Mouse (Mus musculus) lung, adult 2 months (tissue): Measurements from ENCODE around the gene Ctso. TPM values are rescaled to one million over a fixed set of nuclear protein-coding genes. Genes with fewer than 3 reads are reported as not detected.
A peak's percentile ranks its signal among the peaks of the same experiment; 100 is the strongest.

Source experiments
- DNase-seq: peaks from one replicate; pipeline ENCODE4 v3.0.0; 2022
- H3K4me1 ChIP-seq: fragments of 200-500 bp; 2 replicates; pipeline ENCODE4 v1.6.1; 2011; ENCODE audit warnings: low read length; ENCODE audit not compliant: control insufficient read depth, insufficient read depth
- H3K4me3 ChIP-seq: fragments of 200-500 bp; replicated peaks from 2 replicates; pipeline ENCODE3; 2011; ENCODE audit warnings: low read depth, mild to moderate bottlenecking, control low read depth, low read length; ENCODE audit errors: extremely low read depth
- CTCF ChIP-seq: fragments of 200-500 bp; IDR thresholded peaks from 2 replicates; pipeline ENCODE4 v1.5.1; 2011; ENCODE audit warnings: mild to moderate bottlenecking, low read length, control low read depth; ENCODE audit not compliant: insufficient read depth
- POLR2A ChIP-seq: fragments of 200-500 bp; IDR thresholded peaks from 2 replicates; pipeline ENCODE4 v1.6.1; 2011; ENCODE audit warnings: low read depth, mild to moderate bottlenecking, control low read depth, low read length, borderline replicate concordance; ENCODE audit errors: extremely low read depth
- WGBS: fragments of 180-500 bp; shearing (Covaris S2); methylation state at CpG from one replicate; pipeline ENCODE4 v1.1.7; 2018; 5-methylcytosine and 5-hydroxymethylcytosine counted together
- polyA plus RNA-seq: library from polyadenylated mRNA; depleted of rRNA; stranded (reverse); fragments of >200 nt; gene quantifications from 2 replicates; pipeline ENCODE4 v1.2.3, GENCODE M21; 2012; rRNA removed

The Ctso gene
- polyA plus RNA-seq, 1 experiment = 16.7 TPM

- no peak for DNase-seq
- H3K4me3 ChIP-seq = no peak overlapping the region
- 80% methylated on average over 2 of the region's 2 CpGs for WGBS
- TF ChIP-seq CTCF = no peak
- TF ChIP-seq POLR2A = no peak
- H3K4me1 ChIP-seq = peaks cover 4% of the 10 kb centered on the region; the same call in 1 of the 2 replicates
These were observed 53.7 kb downstream of the Ctso start for GRCm38 (mm10) chr3:81986103-81986502.

- TF ChIP-seq POLR2A (no peak), CTCF (no peak)
- 84% methylated on average over 3 of the region's 3 CpGs for WGBS
- Histone ChIP-seq H3K4me3 (no peak overlapping the region), H3K4me1 (peaks cover 4% of the 10 kb centered on the region; the same call in 1 of the 2 replicates)
- no peak for DNase-seq
These were observed 55.2 kb downstream of the Ctso start for GRCm38 (mm10) chr3:81987628-81988027.

- no peak for DNase-seq
- 20% methylated on average over 2 of the region's 2 CpGs for WGBS
- no peak overlapping the region for H3K4me3 ChIP-seq
- H3K4me1 ChIP-seq = peaks cover 4% of the 10 kb centered on the region; the same call in 1 of the 2 replicates
- TF ChIP-seq POLR2A (no peak), CTCF (no peak)
These were observed 57.3 kb downstream of the Ctso start for GRCm38 (mm10) chr3:81989692-81990141.

- Histone ChIP-seq H3K4me3 (no peak overlapping the region), H3K4me1 (peaks cover 4% of the 10 kb centered on the region; the same call in 1 of the 2 replicates)
- no peak for TF ChIP-seq POLR2A
- no peak for TF ChIP-seq CTCF
- DNase-seq = no peak
- 58% methylated on average over 3 of the region's 3 CpGs for WGBS
These were observed 58.1 kb downstream of the Ctso start for GRCm38 (mm10) chr3:81990531-81990930.

GRCm38 (mm10) chr3:81995371-81995770, 63.0 kb downstream of the Ctso start:
- H3K4me3 ChIP-seq = no peak overlapping the region
- DNase-seq = no peak
- no peaks in the 10 kb centered on the region for H3K4me1 ChIP-seq
- TF ChIP-seq CTCF = no peak
- TF ChIP-seq POLR2A = no peak
- 42% methylated on average over 4 of the region's 4 CpGs for WGBS

- 0% methylated on average over 1 of the region's 1 CpGs for WGBS
- peak; percentile 50; the same call in 1 of the 2 replicates for TF ChIP-seq CTCF
- no peak for TF ChIP-seq POLR2A
- no peak for DNase-seq
- Histone ChIP-seq H3K4me1 (no peaks in the 10 kb centered on the region), H3K4me3 (no peak overlapping the region)
These were observed 63.6 kb downstream of the Ctso start for GRCm38 (mm10) chr3:81995988-81996387.

Other genes starting within 250 kb of the Ctso start
- 0.52 and 0.60 TPM in 2 replicates for gene Tdo2, start 43.6 kb downstream of the Ctso start, polyA plus RNA-seq
- gene Asic5, start 49.7 kb downstream of the Ctso start, polyA plus RNA-seq = not detected in 2 replicates
- 36.0 and 58.4 TPM in 2 replicates for gene Gucy1b1, start 142.1 kb downstream of the Ctso start, polyA plus RNA-seq
- gene Gucy1a1, start 213.2 kb downstream of the Ctso start, polyA plus RNA-seq = 52.2 and 81.5 TPM in 2 replicates